Mouse (Mus musculus): Measurements from ENCODE around the gene Chat.

DNA sequence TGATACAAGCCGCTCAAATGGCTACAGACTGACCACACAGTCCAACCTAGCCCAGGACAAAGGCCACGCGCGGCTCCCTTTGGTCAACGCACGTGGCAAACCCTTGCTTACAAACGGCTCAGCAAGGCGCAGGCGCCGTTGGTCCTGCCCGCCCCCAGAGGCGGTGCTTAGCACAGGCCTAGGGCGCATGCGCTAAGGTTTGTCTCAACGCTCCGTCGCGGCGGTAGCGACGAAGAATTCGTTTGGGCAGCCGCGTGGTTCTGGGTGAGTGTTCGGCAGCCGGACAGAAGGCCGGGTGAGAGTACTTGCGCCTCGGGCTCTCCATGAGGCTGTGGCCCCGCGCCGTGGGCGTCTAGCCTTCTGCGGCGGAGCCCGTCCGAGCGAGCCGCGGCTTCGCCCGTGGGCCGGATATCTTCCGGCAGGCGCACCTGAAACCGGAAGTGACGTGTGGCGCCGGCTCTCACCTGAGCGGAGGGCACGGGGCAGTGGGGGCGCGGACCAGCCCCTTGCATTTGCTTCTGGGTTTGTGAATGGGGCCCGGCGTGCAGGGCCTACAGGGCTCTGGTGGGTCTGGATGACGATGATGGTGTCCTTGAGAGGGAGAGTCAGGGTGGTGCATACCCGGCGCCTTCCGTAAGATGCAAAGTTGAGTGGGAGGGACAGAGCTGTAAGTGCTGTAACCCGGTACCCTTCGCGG, 47.7 kb upstream of the Chat start, which contains the start of gene Ercc6:
- TF ChIP-seq POLR2A (IDR thresholded peaks at IDR 0.05; ENCODE audit: low read depth, low read length) (peak; percentile 61), CTCF (conservative IDR thresholded peaks at IDR 0.05; ENCODE audit: insufficient read depth, insufficient read length, low read depth, low read length) (no peak)

Measured in kidney, adult 2 months (tissue).